Mouse (Mus musculus) myocyte (in vitro differentiated cells): ENCODE measurements around the gene Stk17b. TPM values are rescaled to one million over a fixed set of nuclear protein-coding genes. Genes with fewer than 3 reads are reported as not detected.

Experiments
- H3K27me3 ChIP-seq: one replicate; pipeline ENCODE4 v1.6.1; 2011; ENCODE audit not compliant: control insufficient read depth, insufficient read depth, insufficient read length
- H3K36me3 ChIP-seq: one replicate; pipeline ENCODE4 v1.6.1; 2011; ENCODE audit not compliant: control insufficient read depth, insufficient read depth
- H3K4me2 ChIP-seq: one replicate; pipeline ENCODE4 v1.6.1; 2011; ENCODE audit warnings: low read depth, control low read depth
- H3K4me3 ChIP-seq: one replicate; pipeline ENCODE4 v1.5.1; 2011; ENCODE audit warnings: mild to moderate bottlenecking, control low read depth, moderate library complexity
- H3K79me2 ChIP-seq: one replicate; pipeline ENCODE4 v1.6.1; 2011; ENCODE audit not compliant: control insufficient read depth, insufficient read depth
- H3ac ChIP-seq: one replicate; pipeline ENCODE4 v1.6.1; 2011; ENCODE audit not compliant: control insufficient read depth, insufficient read length
- CEBPB ChIP-seq: IDR thresholded peaks from 2 replicates; pipeline ENCODE4 v1.6.1; 2011; ENCODE audit warnings: mild to moderate bottlenecking, moderate library complexity; ENCODE audit not compliant: poor library complexity, insufficient read depth, severe bottlenecking
- E2F4 ChIP-seq: IDR thresholded peaks from one replicate; pipeline ENCODE4 v1.6.1; 2011; ENCODE audit warnings: mild to moderate bottlenecking, control low read depth, moderate library complexity; ENCODE audit not compliant: insufficient read depth
- MAX ChIP-seq: IDR thresholded peaks from one replicate; pipeline ENCODE4 v1.6.1; 2011; ENCODE audit warnings: low read depth, mild to moderate bottlenecking, control low read depth
- MYOD1 ChIP-seq, 3 experiments: IDR thresholded peaks; one replicate each; pipeline ENCODE4 v1.6.1; 2011; ENCODE audit warnings: control low read depth in 2 of 3, low read depth in 2 of 3, mild to moderate bottlenecking in 2 of 3, moderate library complexity in 1 of 3; ENCODE audit not compliant: insufficient read length in 2 of 3, control insufficient read depth in 1 of 3
- MYOG ChIP-seq, 3 experiments: IDR thresholded peaks; one replicate each; pipeline ENCODE4 v1.6.1; 2011; ENCODE audit warnings: control low read depth in 2 of 3, low read depth in 2 of 3, mild to moderate bottlenecking in 2 of 3; ENCODE audit not compliant: insufficient read length in 2 of 3, control insufficient read depth in 1 of 3, insufficient read depth in 1 of 3
- POLR2A ChIP-seq: IDR thresholded peaks from one replicate; pipeline ENCODE4 v1.6.1; 2011; ENCODE audit warnings: low read depth, mild to moderate bottlenecking, control low read depth, moderate library complexity; ENCODE audit not compliant: insufficient read length
- POLR2AphosphoS2 ChIP-seq: IDR thresholded peaks from one replicate; pipeline ENCODE4 v1.6.1; 2011; ENCODE audit warnings: low read depth, control low read depth; ENCODE audit not compliant: insufficient read length
- REST ChIP-seq: IDR thresholded peaks from one replicate; pipeline ENCODE4 v1.6.1; 2011; ENCODE audit warnings: mild to moderate bottlenecking, control low read depth, moderate library complexity; ENCODE audit not compliant: insufficient read depth, insufficient read length
- SRF ChIP-seq: IDR thresholded peaks from one replicate; pipeline ENCODE4 v1.6.1; 2011; ENCODE audit warnings: low read depth; ENCODE audit not compliant: control insufficient read depth, insufficient read length
- TCF12 ChIP-seq: IDR thresholded peaks from one replicate; pipeline ENCODE4 v1.6.1; 2011; ENCODE audit warnings: mild to moderate bottlenecking, control low read depth; ENCODE audit not compliant: poor library complexity, insufficient read depth, severe bottlenecking
- TCF3 ChIP-seq: IDR thresholded peaks from one replicate; pipeline ENCODE4 v1.6.1; 2011; ENCODE audit warnings: low read depth, control low read depth; ENCODE audit not compliant: insufficient read length
- USF1 ChIP-seq: IDR thresholded peaks from one replicate; pipeline ENCODE4 v1.6.1; 2011; ENCODE audit warnings: low read depth, mild to moderate bottlenecking, control low read depth, moderate library complexity
- polyA plus RNA-seq: library from polyadenylated mRNA; unstranded; fragments of >200 nt; fragmentation: generic; extraction: Trizol; gene quantifications from one replicate; pipeline ENCODE4 v1.2.1, GENCODE M21; 2012; ENCODE audit warnings: missing spikeins

The Stk17b gene
- polyA plus RNA-seq, 1 experiment, result 28.4 TPM

DNA sequence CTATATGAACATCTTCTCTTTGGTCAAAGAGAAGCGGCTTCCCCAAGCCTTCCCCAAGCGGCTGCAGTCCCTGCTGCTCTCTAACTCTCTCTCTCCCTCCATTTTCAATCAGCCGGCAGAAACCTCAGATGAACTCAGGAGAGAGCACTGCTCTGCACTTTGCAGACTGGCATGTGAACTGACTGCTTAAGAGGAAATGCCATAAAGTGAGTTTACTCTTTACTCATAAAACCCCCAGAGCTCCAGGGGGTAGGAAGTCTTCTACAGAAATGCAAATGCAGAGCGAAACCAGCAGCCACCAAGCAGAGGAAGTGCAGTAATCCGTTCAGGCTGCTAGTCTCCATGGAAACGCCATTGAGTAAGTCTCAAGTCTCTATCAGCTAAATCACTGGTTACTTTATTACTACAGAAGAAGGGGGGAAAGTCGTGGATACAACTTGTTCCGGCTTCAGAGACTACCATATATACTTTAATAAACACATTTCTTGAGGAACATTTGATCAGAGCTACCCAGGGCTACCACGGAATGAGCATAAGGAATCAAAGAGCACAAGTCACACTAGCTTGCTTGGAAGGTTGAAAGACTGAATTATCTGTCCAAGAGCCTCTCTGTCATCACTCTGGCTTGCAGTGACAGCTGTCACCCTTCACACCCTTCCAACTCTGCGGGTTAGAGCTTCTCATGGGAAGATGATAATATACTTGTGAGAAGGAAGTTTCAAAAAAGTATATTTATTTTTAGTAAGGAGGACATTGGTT lies 38.8 kb upstream of the Stk17b start:
- H3K4me2 ChIP-seq, result peak overlapping the region; percentile 71
- no peaks in the 10 kb centered on the region for H3K36me3 ChIP-seq
- TF ChIP-seq MYOD1 (IDR thresholded peaks at IDR 0.05; ENCODE audit: control insufficient read depth in 1 of 3, insufficient read length in 2 of 3, low read depth in 2 of 3) (peak; percentile 59 to 92 (median 92)), POLR2A (no peak), CEBPB (no peak), MAX (no peak), MYOG (IDR thresholded peaks at IDR 0.05; ENCODE audit: control insufficient read depth in 1 of 3, insufficient read depth in 1 of 3, insufficient read length in 2 of 3, low read depth in 2 of 3) (peak in 2 of 3 experiments; percentile 62 to 88), TCF3 (no peak), TCF12 (peak; percentile 60)
- no peaks in the 10 kb centered on the region for H3K27me3 ChIP-seq
- H3K79me2 ChIP-seq, result no peaks in the 10 kb centered on the region
- H3K4me3 ChIP-seq, result no peak overlapping the region
- H3ac ChIP-seq, result no peak overlapping the region

DNA sequence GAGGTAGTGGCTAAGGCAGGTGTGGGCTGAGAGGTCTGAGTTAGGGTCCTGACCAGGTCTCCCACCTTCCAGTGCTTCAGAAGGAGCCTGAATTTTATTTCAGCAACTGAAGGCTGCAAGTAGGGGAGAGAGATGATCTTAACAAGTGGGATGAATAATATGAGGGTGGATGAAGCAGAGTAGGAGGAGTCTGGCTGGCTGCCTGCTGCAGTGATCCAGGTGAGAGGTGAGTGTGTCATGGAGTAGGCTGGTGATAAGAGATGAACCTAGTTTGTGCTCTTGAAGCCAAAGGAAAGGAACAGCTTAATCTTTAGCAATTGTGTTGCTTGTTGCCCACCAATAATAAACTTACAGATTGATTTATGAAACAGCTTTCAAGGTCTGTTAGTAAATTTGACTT lies 37.0 kb upstream of the Stk17b start:
- H3K79me2 ChIP-seq, result no peaks in the 10 kb centered on the region
- H3K4me3 ChIP-seq, result no peak overlapping the region
- H3K27me3 ChIP-seq, result no peaks in the 10 kb centered on the region
- no peak overlapping the region for H3ac ChIP-seq
- TF ChIP-seq REST, result no peak
- no peak for TF ChIP-seq USF1
- no peak for TF ChIP-seq MAX
- TF ChIP-seq POLR2A, result no peak
- TF ChIP-seq MYOG (IDR thresholded peaks at IDR 0.05; ENCODE audit: control insufficient read depth in 1 of 3, insufficient read depth in 1 of 3, insufficient read length in 2 of 3, low read depth in 2 of 3), result no peak
- TF ChIP-seq SRF, result no peak
- TF ChIP-seq MYOD1 (IDR thresholded peaks at IDR 0.05; ENCODE audit: control insufficient read depth in 1 of 3, insufficient read length in 2 of 3, low read depth in 2 of 3), result no peak
- no peak for TF ChIP-seq POLR2AphosphoS2
- TF ChIP-seq TCF12, result no peak
- TF ChIP-seq E2F4, result no peak
- no peak for TF ChIP-seq CEBPB
- H3K36me3 ChIP-seq, result no peaks in the 10 kb centered on the region
- H3K4me2 ChIP-seq, result no peak overlapping the region

GRCm38 (mm10) chr1:53820041-53820632 lies 35.1 kb upstream of the Stk17b start:
- no peaks in the 10 kb centered on the region for H3K36me3 ChIP-seq
- no peaks in the 10 kb centered on the region for H3K79me2 ChIP-seq
- no peak overlapping the region for H3K4me3 ChIP-seq
- H3ac ChIP-seq, result no peak overlapping the region
- no peak overlapping the region for H3K4me2 ChIP-seq
- TF ChIP-seq TCF12, result no peak
- TF ChIP-seq TCF3, result no peak
- no peak for TF ChIP-seq MYOD1 (IDR thresholded peaks at IDR 0.05; ENCODE audit: control insufficient read depth in 1 of 3, insufficient read length in 2 of 3, low read depth in 2 of 3)
- TF ChIP-seq POLR2A, result no peak
- TF ChIP-seq CEBPB, result no peak
- TF ChIP-seq POLR2AphosphoS2, result no peak
- no peaks in the 10 kb centered on the region for H3K27me3 ChIP-seq

DNA sequence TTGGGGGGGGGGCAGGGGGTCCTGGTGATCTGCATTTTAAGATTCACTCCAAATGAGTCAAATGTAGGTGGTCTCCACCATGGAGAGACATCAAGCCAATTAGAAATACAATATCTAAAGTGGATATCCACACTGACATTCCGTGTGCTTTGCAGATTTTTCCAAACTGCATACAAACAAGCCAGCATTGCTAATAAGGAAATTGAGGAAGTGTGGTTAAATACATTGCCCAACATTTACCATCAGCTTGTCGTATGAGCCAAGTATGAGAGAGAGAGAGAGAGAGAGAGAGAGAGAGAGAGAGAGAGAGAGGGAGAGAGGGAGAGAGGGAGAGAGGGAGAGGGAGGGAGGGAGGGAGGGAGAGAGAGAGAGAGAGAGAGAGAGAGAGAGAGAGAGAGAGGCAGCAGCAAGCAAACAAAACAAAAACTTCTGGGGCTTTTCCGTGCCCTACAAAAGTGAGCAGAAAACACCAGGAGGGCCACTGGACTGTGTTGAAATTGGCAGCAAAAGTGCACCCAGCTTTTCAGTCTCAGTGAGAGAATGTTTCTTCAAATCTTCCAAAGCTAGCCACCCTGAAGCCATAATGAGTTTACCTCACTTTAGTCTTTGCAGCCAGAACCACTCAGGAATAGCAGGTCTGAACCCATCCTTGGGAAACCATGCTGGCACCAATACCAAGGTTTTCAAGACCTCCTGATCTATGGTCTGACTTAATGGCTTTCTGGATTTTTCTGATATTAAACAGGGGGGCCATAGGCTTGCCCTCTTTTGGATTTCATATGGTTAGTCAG lies 33.2 kb upstream of the Stk17b start:
- Histone ChIP-seq H3K79me2 (no peaks in the 10 kb centered on the region), H3K4me3 (no peak overlapping the region), H3K4me2 (no peak overlapping the region), H3K36me3 (no peaks in the 10 kb centered on the region), H3ac (no peak overlapping the region), H3K27me3 (no peaks in the 10 kb centered on the region)
- no peak for TF ChIP-seq POLR2A
- TF ChIP-seq CEBPB, result no peak
- no peak for TF ChIP-seq USF1
- no peak for TF ChIP-seq MAX
- no peak for TF ChIP-seq TCF3
- no peak for TF ChIP-seq TCF12
- no peak for TF ChIP-seq SRF
- no peak for TF ChIP-seq POLR2AphosphoS2
- TF ChIP-seq E2F4, result no peak
- TF ChIP-seq REST, result no peak
- no peak for TF ChIP-seq MYOG (IDR thresholded peaks at IDR 0.05; ENCODE audit: control insufficient read depth in 1 of 3, insufficient read depth in 1 of 3, insufficient read length in 2 of 3, low read depth in 2 of 3)
